Mouse (Mus musculus) left cerebral cortex, adult 2 months (tissue): ENCODE results near the gene Cpa5. TPM values are rescaled to one million over a fixed set of nuclear protein-coding genes. Genes with fewer than 3 reads are reported as not detected.
A peak's percentile ranks its signal among the peaks of the same experiment; 100 is the strongest.

Source experiments
- DNase-seq, 2 experiments: peaks; one replicate each; pipeline ENCODE4 v3.0.0; 2021 to 2022; ENCODE audit warnings: low spot score in 2 of 2, mixed read lengths in 1 of 2; ENCODE audit errors: extremely low spot score in 1 of 2
- H3K27ac ChIP-seq: fragments of 200-600 bp; 2 replicates; pipeline ENCODE4 v1.8.1; 2022
- H3K4me3 ChIP-seq: fragments of 200-600 bp; 2 replicates; pipeline ENCODE4 v1.8.1; 2022
- CTCF ChIP-seq: fragments of 200-600 bp; IDR thresholded peaks from 2 replicates; pipeline ENCODE4 v1.8.1; 2022; ENCODE audit warnings: antibody characterized with exemption, mild to moderate bottlenecking, moderate library complexity
- intact Hi-C: fragments of 180-260 bp; cut with DNase I; formaldehyde crosslinking; loops from one replicate; pipeline ENCODE4 v1.15.1; 2025
- total RNA-seq, 2 experiments: library from RNA; stranded (reverse); gene quantifications; 2 replicates each; pipeline ENCODE4 v1.2.3; 2021

The Cpa5 gene
- total RNA-seq, 2 experiments from 2014 or later, result not detected

GRCm38 (mm10) chr6:30652425-30653188 lies 41.8 kb downstream of the Cpa5 start:
- DNase-seq, result no peak
- no peak overlapping the region for H3K27ac ChIP-seq
- H3K4me3 ChIP-seq, result no peak overlapping the region
- intact Hi-C loops, result no loop called here
- TF ChIP-seq CTCF, result no peak

GRCm38 (mm10) chr6:30653518-30653917 lies 42.7 kb downstream of the Cpa5 start:
- no peak for DNase-seq
- Histone ChIP-seq H3K4me3 (no peak overlapping the region), H3K27ac (peak overlapping the region; percentile 26; the same call in 1 of the 2 replicates)
- TF ChIP-seq CTCF, result no peak
- intact Hi-C loops, result no loop called here

GRCm38 (mm10) chr6:30654402-30654859 lies 43.6 kb downstream of the Cpa5 start:
- intact Hi-C loops, result no loop called here
- Histone ChIP-seq H3K27ac (0 out of 2 replicates have a peak overlapping the region, but pooled peaks have one; percentile 26), H3K4me3 (no peak overlapping the region)
- TF ChIP-seq CTCF, result no peak
- DNase-seq, result no peak

DNA sequence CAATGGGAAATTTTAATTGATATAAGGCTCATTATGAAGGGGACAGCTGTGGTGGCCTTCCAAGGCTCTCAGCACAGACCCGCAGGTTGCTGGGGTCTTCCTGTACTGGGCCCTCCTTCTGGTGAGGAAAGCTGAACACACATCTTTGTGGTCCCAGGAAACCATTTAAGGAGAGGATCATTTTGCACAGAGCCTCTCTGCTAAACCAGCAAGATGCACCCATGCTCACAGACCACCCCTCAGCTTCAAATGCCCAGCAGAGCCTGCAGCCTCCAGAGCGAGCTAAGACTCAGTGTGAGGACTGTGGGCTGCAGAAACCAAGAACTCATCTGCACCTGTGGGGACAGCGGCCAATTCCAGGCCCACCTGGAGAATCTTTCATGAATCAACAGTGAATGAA lies 44.1 kb downstream of the Cpa5 start:
- intact Hi-C loops, result no loop called here
- Histone ChIP-seq H3K27ac (no peak overlapping the region), H3K4me3 (no peak overlapping the region)
- TF ChIP-seq CTCF, result no peak
- no peak for DNase-seq

GRCm38 (mm10) chr6:30657279-30657678 lies 46.5 kb downstream of the Cpa5 start:
- no peak overlapping the region for H3K27ac ChIP-seq
- no peak for DNase-seq
- intact Hi-C loops, result no loop called here
- TF ChIP-seq CTCF, result no peak
- H3K4me3 ChIP-seq, result no peak overlapping the region

DNA sequence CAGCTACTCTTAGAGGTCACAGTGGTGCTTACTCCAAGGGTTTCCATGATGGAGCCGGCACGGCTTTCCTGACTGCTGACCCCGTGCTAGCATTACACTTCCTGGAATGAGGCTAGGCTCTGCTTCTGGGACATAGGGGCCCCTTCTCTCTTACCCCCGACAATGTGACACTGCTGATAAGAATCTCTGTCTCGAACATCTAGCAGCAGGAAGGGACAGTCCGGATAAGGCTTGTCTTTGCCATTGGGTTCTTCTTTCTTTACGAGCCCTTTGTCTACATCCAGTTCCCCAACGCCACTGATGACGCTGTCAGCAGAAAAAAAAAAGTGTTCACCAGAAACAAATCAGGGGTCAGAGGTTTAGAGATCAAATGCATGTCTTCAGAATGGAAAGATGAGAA lies 47.8 kb downstream of the Cpa5 start:
- no peak for TF ChIP-seq CTCF
- no peak overlapping the region for H3K27ac ChIP-seq
- no peak overlapping the region for H3K4me3 ChIP-seq
- no peak for DNase-seq
- intact Hi-C loops, result no loop called here

DNA sequence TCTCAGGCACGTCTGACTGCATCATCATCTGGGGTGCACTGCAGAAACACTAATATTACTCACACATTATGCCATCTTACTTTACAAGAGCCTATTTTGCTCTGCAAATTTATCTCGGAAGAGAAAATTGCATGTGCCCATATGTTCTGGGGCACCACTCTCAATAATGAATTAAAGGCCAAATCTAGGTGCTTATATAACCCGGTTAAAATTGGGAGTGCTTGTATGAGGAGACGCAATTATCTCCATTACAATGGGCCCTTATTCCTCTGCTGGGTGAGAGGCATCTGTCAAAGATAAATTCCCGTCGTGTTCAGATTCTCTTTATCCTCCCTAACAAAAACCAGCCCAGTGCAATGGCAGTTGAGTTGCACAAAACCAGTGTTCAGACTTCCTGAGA lies 54.0 kb downstream of the Cpa5 start:
- Histone ChIP-seq H3K27ac (no peak overlapping the region), H3K4me3 (no peak overlapping the region)
- intact Hi-C loops, result no loop called here
- TF ChIP-seq CTCF, result no peak
- no peak for DNase-seq

DNA sequence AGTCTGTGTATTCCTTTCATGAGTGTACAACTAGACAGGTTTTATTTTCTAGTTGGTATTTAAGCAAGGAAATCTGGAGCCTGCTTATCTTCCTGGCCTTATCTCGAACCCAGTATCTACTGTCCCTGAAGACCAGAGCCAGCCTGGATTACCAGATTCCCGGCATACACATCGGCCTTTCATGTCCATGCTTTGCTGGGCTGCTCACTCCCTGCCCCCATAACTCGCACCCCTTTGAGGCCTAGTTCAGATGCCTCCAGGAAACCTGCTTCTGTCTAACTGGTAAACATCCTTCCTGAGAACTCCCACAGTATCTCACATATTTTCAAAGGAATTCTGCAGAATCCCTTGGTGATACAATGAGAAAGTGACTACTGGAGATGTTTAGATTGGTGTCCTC lies 54.5 kb downstream of the Cpa5 start:
- H3K4me3 ChIP-seq, result no peak overlapping the region
- TF ChIP-seq CTCF, result no peak
- intact Hi-C loops, result no loop called here
- no peak overlapping the region for H3K27ac ChIP-seq
- DNase-seq, result no peak

- Histone ChIP-seq H3K27ac (no peak overlapping the region), H3K4me3 (no peak overlapping the region)
- DNase-seq, result no peak
- intact Hi-C loops, result no loop called here
- no peak for TF ChIP-seq CTCF
These were observed 55.2 kb downstream of the Cpa5 start for GRCm38 (mm10) chr6:30666043-30666442.

- TF ChIP-seq CTCF, result no peak
- no peak overlapping the region for H3K27ac ChIP-seq
- intact Hi-C loops, result no loop called here
- no peak for DNase-seq
- H3K4me3 ChIP-seq, result no peak overlapping the region
These were observed 56.8 kb downstream of the Cpa5 start for GRCm38 (mm10) chr6:30667585-30667984.

DNA sequence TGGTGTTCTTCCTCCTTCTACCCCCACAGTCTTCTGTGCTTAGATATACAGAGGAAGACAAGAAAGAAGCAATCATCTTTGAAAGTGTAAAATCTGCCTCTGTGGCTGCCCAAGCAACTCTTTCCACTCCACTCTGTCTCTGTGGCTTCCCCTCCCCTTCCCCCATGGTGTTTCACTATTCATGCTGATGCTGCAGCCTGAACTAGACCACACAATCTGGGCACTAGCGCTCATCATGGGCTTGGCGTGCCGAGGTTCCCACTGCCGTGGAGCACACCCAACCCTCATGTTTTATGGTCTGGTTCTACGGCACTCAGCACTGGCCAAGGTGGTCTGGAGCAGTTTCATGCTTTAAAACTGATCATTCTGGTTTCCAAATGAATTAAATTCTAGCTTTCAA lies 60.9 kb downstream of the Cpa5 start:
- DNase-seq, result no peak
- no peak for TF ChIP-seq CTCF
- H3K27ac ChIP-seq, result no peak overlapping the region
- intact Hi-C loops, result loop anchor here (5.0 kb wide), 2 partner anchors 99 to 124 kb away; no protein-coding TSS in a partner anchor
- no peak overlapping the region for H3K4me3 ChIP-seq

- Histone ChIP-seq H3K27ac (peak overlapping the region; percentile 83), H3K4me3 (no peak overlapping the region; the same call in 1 of the 2 replicates)
- no peak for TF ChIP-seq CTCF
- DNase-seq, result no peak
- intact Hi-C loops, result loop anchor here (2.0 to 5.0 kb wide), 3 partner anchors 19 to 127 kb away; partner anchors contain the start of gene Cep41
These were observed 63.2 kb downstream of the Cpa5 start for GRCm38 (mm10) chr6:30673764-30674561.
